Mouse (Mus musculus): ENCODE measurements around the gene Nr4a2. TPM values are rescaled to one million over a fixed set of nuclear protein-coding genes. Genes with fewer than 3 reads are reported as not detected.

Nr4a2 gene
- polyA plus RNA-seq, 1 experiment from 2014 or later = 6.4 TPM

- Histone ChIP-seq H3K27me3 (ENCODE audit: control insufficient read depth, insufficient read depth, low read length) (peaks cover 14% of the 10 kb centered on the region), H3K36me3 (ENCODE audit: control insufficient read depth, insufficient read depth, low read length) (no peaks in the 10 kb centered on the region), H3K9ac (ENCODE audit: low read length) (no peak overlapping the region), H3K4me3 (ENCODE audit: low read depth, low read length) (peak overlapping the region; percentile 29; the same call in 1 of the 2 replicates), H3K4me2 (replicated peaks; ENCODE audit: low read depth) (peak overlapping the region; percentile 60; the same call in 1 of the 2 replicates), H3K27ac (replicated peaks) (no peak overlapping the region), H3K4me1 (replicated peaks; ENCODE audit: control insufficient read depth, insufficient read depth) (no peaks in the 10 kb centered on the region), H3K9me3 (ENCODE audit: control insufficient read depth, low read length) (no peaks in the 10 kb centered on the region)
- DNase-seq (ENCODE audit: low spot score) (no peak), ATAC-seq (ENCODE audit: low FRiP score, low TSS enrichment) (no peak)
- TF ChIP-seq EP300 (optimal IDR thresholded peaks at IDR 0.05) (no peak), CTCF (IDR thresholded peaks at IDR 0.05; ENCODE audit: low read depth) (no peak)
- 9% methylated on average over 26 of the region's 26 CpGs for WGBS
Observed at GRCm38 (mm10) chr2:57103845-57104660, 19.8 kb downstream of the Nr4a2 start.

- no peaks in the 10 kb centered on the region for H3K4me1 ChIP-seq (replicated peaks; ENCODE audit: control insufficient read depth, insufficient read depth)
- TF ChIP-seq EP300 (optimal IDR thresholded peaks at IDR 0.05) (no peak), CTCF (IDR thresholded peaks at IDR 0.05; ENCODE audit: low read depth) (no peak)
- peak overlapping the region; percentile 60 for H3K4me2 ChIP-seq (replicated peaks; ENCODE audit: low read depth)
- no peak overlapping the region for H3K27ac ChIP-seq (replicated peaks)
- H3K27me3 ChIP-seq (ENCODE audit: control insufficient read depth, insufficient read depth, low read length) = peaks cover 14% of the 10 kb centered on the region
- no peaks in the 10 kb centered on the region for H3K36me3 ChIP-seq (ENCODE audit: control insufficient read depth, insufficient read depth, low read length)
- ATAC-seq (ENCODE audit: low FRiP score, low TSS enrichment) (peak; percentile 59; the same call in 1 of the 2 replicates), DNase-seq (ENCODE audit: low spot score) (no peak)
- H3K4me3 ChIP-seq (ENCODE audit: low read depth, low read length) = peak overlapping the region; percentile 41
- 5% methylated on average over 35 of the region's 37 CpGs for WGBS
- H3K9me3 ChIP-seq (ENCODE audit: control insufficient read depth, low read length) = no peaks in the 10 kb centered on the region
- no peak overlapping the region for H3K9ac ChIP-seq (ENCODE audit: low read length)
Observed at GRCm38 (mm10) chr2:57102856-57103844, 20.7 kb downstream of the Nr4a2 start.

- no peak overlapping the region for H3K27ac ChIP-seq (replicated peaks)
- H3K4me2 ChIP-seq (replicated peaks; ENCODE audit: low read depth) = peak overlapping the region; percentile 60
- no peak overlapping the region for H3K9ac ChIP-seq (ENCODE audit: low read length)
- H3K4me3 ChIP-seq (ENCODE audit: low read depth, low read length) = peak overlapping the region; percentile 41
- DNase-seq (ENCODE audit: low spot score) (peak; percentile 56), ATAC-seq (ENCODE audit: low FRiP score, low TSS enrichment) (peak; percentile 84)
- H3K36me3 ChIP-seq (ENCODE audit: control insufficient read depth, insufficient read depth, low read length) = no peaks in the 10 kb centered on the region
- H3K4me1 ChIP-seq (replicated peaks; ENCODE audit: control insufficient read depth, insufficient read depth) = no peaks in the 10 kb centered on the region
- peaks cover 14% of the 10 kb centered on the region for H3K27me3 ChIP-seq (ENCODE audit: control insufficient read depth, insufficient read depth, low read length)
- H3K9me3 ChIP-seq (ENCODE audit: control insufficient read depth, low read length) = no peaks in the 10 kb centered on the region
- 2% methylated on average over 48 of the region's 51 CpGs for WGBS
- TF ChIP-seq EP300 (optimal IDR thresholded peaks at IDR 0.05) = no peak
- TF ChIP-seq CTCF (IDR thresholded peaks at IDR 0.05; ENCODE audit: low read depth) = no peak
Observed at GRCm38 (mm10) chr2:57102091-57102855, 21.5 kb downstream of the Nr4a2 start.

GRCm38 (mm10) chr2:57100241-57100640, 23.6 kb downstream of the Nr4a2 start:
- Histone ChIP-seq H3K4me1 (replicated peaks; ENCODE audit: control insufficient read depth, insufficient read depth) (no peaks in the 10 kb centered on the region), H3K4me2 (replicated peaks; ENCODE audit: low read depth) (no peak overlapping the region), H3K36me3 (ENCODE audit: control insufficient read depth, insufficient read depth, low read length) (no peaks in the 10 kb centered on the region), H3K9me3 (ENCODE audit: control insufficient read depth, low read length) (no peaks in the 10 kb centered on the region), H3K9ac (ENCODE audit: low read length) (no peak overlapping the region), H3K4me3 (ENCODE audit: low read depth, low read length) (no peak overlapping the region), H3K27ac (replicated peaks) (no peak overlapping the region), H3K27me3 (ENCODE audit: control insufficient read depth, insufficient read depth, low read length) (peaks cover 14% of the 10 kb centered on the region)
- WGBS = 77% methylated on average over 3 of the region's 3 CpGs
- ATAC-seq (ENCODE audit: low FRiP score, low TSS enrichment) = no peak
- TF ChIP-seq CTCF (IDR thresholded peaks at IDR 0.05; ENCODE audit: low read depth) = no peak
- no peak for TF ChIP-seq EP300 (optimal IDR thresholded peaks at IDR 0.05)
- no peak for DNase-seq (ENCODE audit: low spot score)

DNA sequence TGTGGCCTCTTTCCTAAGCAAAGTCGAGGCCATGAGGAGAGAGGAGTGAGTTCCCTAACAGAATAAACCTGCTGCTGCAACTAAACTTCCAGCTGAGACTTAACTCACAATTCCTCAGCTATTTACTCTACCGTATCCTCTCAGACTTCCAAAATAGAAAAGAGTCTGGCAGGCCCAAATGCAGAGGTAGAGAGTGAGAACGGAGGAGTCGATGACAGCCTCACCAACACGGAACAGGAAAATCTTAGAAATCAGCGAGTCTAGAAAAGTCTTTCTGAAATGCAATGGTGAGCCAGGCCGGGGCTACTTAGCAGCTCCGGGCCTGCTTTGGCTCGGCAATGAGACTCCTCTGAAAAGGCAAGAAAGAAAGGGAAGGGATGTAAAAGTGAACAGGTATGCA, 51.4 kb downstream of the Nr4a2 start:
- Histone ChIP-seq H3K27me3 (ENCODE audit: control insufficient read depth, insufficient read depth, low read length) (no peaks in the 10 kb centered on the region), H3K4me2 (replicated peaks; ENCODE audit: low read depth) (no peak overlapping the region), H3K4me3 (ENCODE audit: low read depth, low read length) (no peak overlapping the region), H3K4me1 (replicated peaks; ENCODE audit: control insufficient read depth, insufficient read depth) (no peaks in the 10 kb centered on the region), H3K27ac (replicated peaks) (no peak overlapping the region), H3K36me3 (ENCODE audit: control insufficient read depth, insufficient read depth, low read length) (no peaks in the 10 kb centered on the region), H3K9ac (ENCODE audit: low read length) (no peak overlapping the region), H3K9me3 (ENCODE audit: control insufficient read depth, low read length) (no peaks in the 10 kb centered on the region)
- 79% methylated on average over 9 of the region's 9 CpGs for WGBS
- ATAC-seq (ENCODE audit: low FRiP score, low TSS enrichment) (no peak), DNase-seq (ENCODE audit: low spot score) (no peak)
- TF ChIP-seq CTCF (IDR thresholded peaks at IDR 0.05; ENCODE audit: low read depth) (no peak), EP300 (optimal IDR thresholded peaks at IDR 0.05) (no peak)

Data from stomach, postnatal 0 days (tissue).